Mouse (Mus musculus) lung, embryonic 16.5 days (tissue): ENCODE measurements around the gene Timm17a. TPM values are rescaled to one million over a fixed set of nuclear protein-coding genes. Genes with fewer than 3 reads are reported as not detected.

Source experiments
- ATAC-seq: fragments of 200-750 bp; cut with Nextera tagmentation; 2 replicates; pipeline ENCODE4 v1.8.0; 2017; ENCODE audit warnings: low read depth, mild to moderate bottlenecking, moderate library complexity
- H3K27ac ChIP-seq: fragments of 300-500 bp; sonication (generic); 2 replicates; pipeline ENCODE4 v1.5.1; 2014; ENCODE audit warnings: mild to moderate bottlenecking, control low read depth, low read length
- H3K27me3 ChIP-seq: fragments of 300-500 bp; sonication (generic); 2 replicates; pipeline ENCODE4 v1.6.1; 2014; ENCODE audit warnings: low read depth, low read length, mixed read lengths; ENCODE audit not compliant: control insufficient read depth, insufficient read depth
- H3K36me3 ChIP-seq: fragments of 300-500 bp; sonication (generic); 2 replicates; pipeline ENCODE4 v1.6.1; 2014; ENCODE audit warnings: low read length; ENCODE audit not compliant: control insufficient read depth, insufficient read depth
- H3K4me1 ChIP-seq: fragments of 300-500 bp; sonication (generic); replicated peaks from 2 replicates; pipeline ENCODE4 v1.6.1; 2014; ENCODE audit warnings: low read length, mixed read lengths; ENCODE audit not compliant: control insufficient read depth, insufficient read depth
- H3K4me2 ChIP-seq: fragments of 300-500 bp; sonication (generic); 2 replicates; pipeline ENCODE4 v1.6.1; 2014; ENCODE audit warnings: low read depth, low read length, control low read depth
- H3K4me3 ChIP-seq: fragments of 300-500 bp; sonication (generic); 2 replicates; pipeline ENCODE4 v1.5.1; 2014; ENCODE audit warnings: mild to moderate bottlenecking, low read length, control low read depth
- H3K9ac ChIP-seq: fragments of 300-500 bp; sonication (generic); 2 replicates; pipeline ENCODE4 v1.6.1; 2014; ENCODE audit warnings: low read length, control low read depth
- H3K9me3 ChIP-seq: fragments of 300-500 bp; sonication (generic); 2 replicates; pipeline ENCODE4 v1.6.1; 2016; ENCODE audit warnings: low read length; ENCODE audit not compliant: control insufficient read depth
- WGBS: fragments of 180-500 bp; shearing (Covaris S2); extraction: QIAGEN DNeasy Blood & Tissue Kit; methylation state at CpG from one replicate; pipeline ENCODE4 v1.1.7; 2014; 5-methylcytosine and 5-hydroxymethylcytosine counted together
- polyA plus RNA-seq: library from polyadenylated mRNA; unstranded; fragments of >200 nt; fragmentation: Nextera tagmentation; extraction: Ambion mirVana; gene quantifications from 2 replicates; pipeline ENCODE4 v1.2.1, GENCODE M21; 2015

Timm17a gene
- polyA plus RNA-seq, 1 experiment from 2014 or later = 187 TPM

GRCm38 (mm10) chr1:135262329-135262728 is 51.2 kb downstream of the Timm17a start:
- Histone ChIP-seq H3K4me1 (peaks cover 15% of the 10 kb centered on the region), H3K27ac (no peak overlapping the region), H3K4me3 (no peak overlapping the region), H3K36me3 (peaks cover 22% of the 10 kb centered on the region), H3K27me3 (no peaks in the 10 kb centered on the region), H3K9ac (no peak overlapping the region), H3K9me3 (no peaks in the 10 kb centered on the region), H3K4me2 (no peak overlapping the region)
- 81% methylated on average over 3 of the region's 3 CpGs for WGBS
- no peak for ATAC-seq

GRCm38 (mm10) chr1:135260931-135261330 is 52.6 kb downstream of the Timm17a start:
- H3K4me1 ChIP-seq = peaks cover 19% of the 10 kb centered on the region
- H3K4me3 ChIP-seq = no peak overlapping the region
- WGBS = 48% methylated on average over 6 of the region's 6 CpGs
- H3K9ac ChIP-seq = peak overlapping the region; percentile 14; the same call in 1 of the 2 replicates
- H3K27me3 ChIP-seq = no peaks in the 10 kb centered on the region
- peaks cover 17% of the 10 kb centered on the region for H3K36me3 ChIP-seq
- H3K4me2 ChIP-seq = peak overlapping the region; percentile 23; the same call in 1 of the 2 replicates
- ATAC-seq = peak; percentile 71
- H3K9me3 ChIP-seq = no peaks in the 10 kb centered on the region
- H3K27ac ChIP-seq = peak overlapping the region; percentile 87

DNA sequence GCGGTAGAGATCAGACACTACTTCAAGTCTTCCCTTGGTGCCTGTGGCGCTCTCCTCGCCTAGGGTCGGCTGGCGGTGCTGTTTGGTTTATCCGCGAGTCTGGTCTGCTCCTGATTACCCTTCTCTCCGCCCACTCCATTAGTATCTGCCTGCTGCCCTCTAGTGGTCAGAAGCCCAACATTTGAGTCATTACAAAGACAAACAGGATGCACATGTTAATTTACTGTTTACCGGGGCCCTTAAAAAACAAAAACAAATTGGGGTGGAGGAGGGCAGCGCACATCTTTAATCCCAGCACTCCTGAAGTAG is 54.5 kb downstream of the Timm17a start:
- Histone ChIP-seq H3K27me3 (no peaks in the 10 kb centered on the region), H3K9ac (peak overlapping the region; percentile 64), H3K9me3 (no peaks in the 10 kb centered on the region), H3K4me1 (peaks cover 19% of the 10 kb centered on the region), H3K36me3 (peaks cover 6% of the 10 kb centered on the region), H3K4me3 (peak overlapping the region; percentile 35), H3K27ac (peak overlapping the region; percentile 96), H3K4me2 (peak overlapping the region; percentile 67)
- under 1% methylated on average over 10 of the region's 10 CpGs for WGBS
- peak; percentile 62 for ATAC-seq

- H3K27me3 ChIP-seq = no peaks in the 10 kb centered on the region
- ATAC-seq = peak; percentile 89
- no peaks in the 10 kb centered on the region for H3K9me3 ChIP-seq
- peak within 1 kb of the TSS; percentile 96 for H3K27ac ChIP-seq
- H3K4me1 ChIP-seq = peaks cover 22% of the 10 kb centered on the region
- WGBS = 9% methylated on average over 19 of the region's 19 CpGs
- peak within 1 kb of the TSS; percentile 64 for H3K9ac ChIP-seq
- H3K4me3 ChIP-seq = peak within 1 kb of the TSS; percentile 46
- H3K36me3 ChIP-seq = peaks cover 5% of the 10 kb centered on the region
- H3K4me2 ChIP-seq = peak within 1 kb of the TSS; percentile 67
Measured at GRCm38 (mm10) chr1:135258380-135259127, 55.0 kb downstream of the Timm17a start, which contains the start of gene Elf3. Elf3 (minus strand) TSS chr1:135258568.

- Histone ChIP-seq H3K27me3 (no peaks in the 10 kb centered on the region), H3K4me3 (no peak overlapping the region), H3K4me1 (peaks cover 33% of the 10 kb centered on the region), H3K9ac (no peak overlapping the region), H3K4me2 (peak overlapping the region; percentile 54; the same call in 1 of the 2 replicates), H3K36me3 (no peaks in the 10 kb centered on the region), H3K27ac (no peak overlapping the region), H3K9me3 (no peaks in the 10 kb centered on the region)
- 73% methylated on average over 6 of the region's 6 CpGs for WGBS
- ATAC-seq = no peak
Measured at GRCm38 (mm10) chr1:135256299-135256698, 57.3 kb downstream of the Timm17a start.

DNA sequence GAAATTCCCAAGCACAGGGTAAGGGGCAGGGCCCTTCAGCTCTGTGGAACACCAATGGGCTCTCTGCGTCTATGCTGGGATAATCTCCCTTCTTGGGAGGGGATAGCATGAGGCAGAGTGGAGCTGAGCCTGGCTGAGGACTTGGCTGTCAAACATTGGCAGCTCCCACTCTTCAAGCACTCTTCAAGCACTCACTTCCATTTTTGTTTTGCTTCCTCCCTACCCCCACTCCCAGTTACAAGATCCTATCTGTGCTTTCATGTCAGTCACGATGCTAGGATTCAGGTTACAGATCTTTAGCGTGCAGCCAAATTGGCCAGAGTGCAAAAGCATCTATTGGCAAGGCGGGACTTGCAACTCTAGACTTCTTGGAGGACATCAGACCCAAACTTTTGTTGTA is 60.7 kb downstream of the Timm17a start:
- no peak overlapping the region for H3K9ac ChIP-seq
- peaks cover 21% of the 10 kb centered on the region for H3K4me1 ChIP-seq
- peak overlapping the region; percentile 60 for H3K27ac ChIP-seq
- H3K4me2 ChIP-seq = no peak overlapping the region
- H3K36me3 ChIP-seq = no peaks in the 10 kb centered on the region
- H3K4me3 ChIP-seq = no peak overlapping the region
- H3K9me3 ChIP-seq = no peaks in the 10 kb centered on the region
- peak; percentile 73 for ATAC-seq
- 13% methylated on average over 4 of the region's 4 CpGs for WGBS
- peaks cover 2% of the 10 kb centered on the region; the same call in 1 of the 2 replicates for H3K27me3 ChIP-seq

DNA sequence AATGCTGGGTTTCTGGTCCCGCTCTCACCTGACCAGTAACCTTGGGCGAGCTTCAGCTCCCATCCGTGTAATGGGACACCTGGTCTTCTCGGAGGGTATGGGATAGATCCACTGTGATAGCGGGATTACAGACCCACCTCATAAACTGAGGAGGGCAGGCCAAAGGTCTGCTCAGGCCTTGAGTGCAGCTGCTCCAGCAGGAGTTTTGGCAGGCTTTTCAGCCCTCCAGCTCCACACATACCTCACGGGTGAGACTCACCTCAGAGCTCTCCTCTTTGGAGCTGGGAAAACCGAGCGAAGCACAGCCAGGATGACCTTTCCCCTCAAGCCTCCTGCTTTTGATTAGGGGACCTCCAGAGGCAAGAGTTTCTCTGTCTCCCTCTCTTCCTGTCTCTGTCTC is 62.2 kb downstream of the Timm17a start:
- 79% methylated on average over 8 of the region's 8 CpGs for WGBS
- ATAC-seq = no peak
- peaks cover 17% of the 10 kb centered on the region for H3K4me1 ChIP-seq
- no peak overlapping the region for H3K4me3 ChIP-seq
- no peaks in the 10 kb centered on the region for H3K36me3 ChIP-seq
- no peak overlapping the region for H3K4me2 ChIP-seq
- no peaks in the 10 kb centered on the region for H3K9me3 ChIP-seq
- H3K9ac ChIP-seq = no peak overlapping the region
- H3K27ac ChIP-seq = no peak overlapping the region
- H3K27me3 ChIP-seq = peaks cover 2% of the 10 kb centered on the region; the same call in 1 of the 2 replicates

DNA sequence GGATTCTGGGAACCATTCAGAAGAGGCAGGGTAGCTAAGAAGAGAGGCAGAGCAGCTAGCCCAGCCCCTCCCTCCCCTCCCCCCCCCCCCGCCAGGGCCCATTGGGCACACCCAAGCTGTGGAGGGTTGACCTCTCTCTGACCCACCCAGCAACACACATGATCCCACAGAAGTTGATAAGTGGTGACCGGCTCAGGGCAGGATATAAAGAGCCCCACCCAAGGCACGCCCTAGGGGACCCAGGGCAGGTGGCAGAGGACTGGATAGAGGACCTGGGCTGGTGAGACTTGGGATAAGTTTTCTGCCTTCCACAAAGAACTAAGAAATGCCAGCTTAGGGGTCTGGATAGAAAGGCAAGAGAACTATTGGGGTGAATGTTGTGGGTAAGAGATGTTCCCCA is 62.9 kb downstream of the Timm17a start:
- Histone ChIP-seq H3K27ac (no peak overlapping the region), H3K4me1 (peaks cover 17% of the 10 kb centered on the region), H3K4me3 (no peak overlapping the region), H3K27me3 (peaks cover 2% of the 10 kb centered on the region; the same call in 1 of the 2 replicates), H3K9ac (no peak overlapping the region), H3K36me3 (no peaks in the 10 kb centered on the region), H3K4me2 (no peak overlapping the region), H3K9me3 (no peaks in the 10 kb centered on the region)
- ATAC-seq = no peak
- 62% methylated on average over 2 of the region's 3 CpGs for WGBS

GRCm38 (mm10) chr1:135248434-135248850 is 65.1 kb downstream of the Timm17a start:
- Histone ChIP-seq H3K4me1 (peaks cover 13% of the 10 kb centered on the region), H3K9me3 (no peaks in the 10 kb centered on the region), H3K9ac (no peak overlapping the region), H3K36me3 (no peaks in the 10 kb centered on the region), H3K4me2 (peak overlapping the region; percentile 32), H3K27me3 (peaks cover 2% of the 10 kb centered on the region; the same call in 1 of the 2 replicates), H3K4me3 (no peak overlapping the region), H3K27ac (peak overlapping the region; percentile 26; the same call in 1 of the 2 replicates)
- ATAC-seq = peak; percentile 79
- 12% methylated on average over 15 of the region's 15 CpGs for WGBS
